Mouse (Mus musculus) monocyte, adult 2 months (primary cell): ENCODE data around the gene Scaf1.

Experiments
- DNase-seq, 2 experiments: peaks; one replicate each; pipeline ENCODE4 v3.0.0; 2022; ENCODE audit warnings: low spot score in 2 of 2, low read depth in 1 of 2

Scaf1 gene

DNA sequence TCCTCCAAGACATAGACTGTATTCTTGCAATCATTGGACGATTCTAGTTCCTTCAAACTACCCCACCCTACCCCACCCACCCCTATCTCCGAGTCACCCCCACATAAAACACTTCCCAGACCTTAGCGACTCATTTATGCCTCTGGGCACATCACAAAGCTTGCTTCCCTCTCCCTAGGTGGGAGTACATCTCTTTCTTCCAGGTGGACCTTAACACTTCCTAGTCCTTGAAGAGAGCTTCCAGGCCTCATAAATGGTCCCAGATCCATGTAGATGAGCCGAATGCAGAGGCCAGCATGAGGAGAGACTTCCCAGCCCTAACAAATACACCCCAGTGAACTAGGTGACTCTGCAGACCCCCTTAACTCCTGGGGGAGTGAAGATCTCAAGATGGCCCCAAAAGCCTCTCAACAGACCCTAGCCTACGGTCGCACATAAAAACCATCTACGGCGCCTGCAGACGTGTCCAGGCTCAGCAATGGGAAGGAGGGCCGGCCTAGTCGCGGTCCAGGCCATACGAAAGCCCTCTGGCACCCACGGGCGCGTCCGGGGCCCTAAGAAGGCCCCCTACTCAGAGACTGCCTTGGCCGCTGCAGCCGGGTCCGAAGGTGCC, 713 bp downstream of the Scaf1 start:
- DNase-seq, result no peak

GRCm38 (mm10) chr7:45014096-45014451, 2.1 kb downstream of the Scaf1 start:
- DNase-seq, result no peak

DNA sequence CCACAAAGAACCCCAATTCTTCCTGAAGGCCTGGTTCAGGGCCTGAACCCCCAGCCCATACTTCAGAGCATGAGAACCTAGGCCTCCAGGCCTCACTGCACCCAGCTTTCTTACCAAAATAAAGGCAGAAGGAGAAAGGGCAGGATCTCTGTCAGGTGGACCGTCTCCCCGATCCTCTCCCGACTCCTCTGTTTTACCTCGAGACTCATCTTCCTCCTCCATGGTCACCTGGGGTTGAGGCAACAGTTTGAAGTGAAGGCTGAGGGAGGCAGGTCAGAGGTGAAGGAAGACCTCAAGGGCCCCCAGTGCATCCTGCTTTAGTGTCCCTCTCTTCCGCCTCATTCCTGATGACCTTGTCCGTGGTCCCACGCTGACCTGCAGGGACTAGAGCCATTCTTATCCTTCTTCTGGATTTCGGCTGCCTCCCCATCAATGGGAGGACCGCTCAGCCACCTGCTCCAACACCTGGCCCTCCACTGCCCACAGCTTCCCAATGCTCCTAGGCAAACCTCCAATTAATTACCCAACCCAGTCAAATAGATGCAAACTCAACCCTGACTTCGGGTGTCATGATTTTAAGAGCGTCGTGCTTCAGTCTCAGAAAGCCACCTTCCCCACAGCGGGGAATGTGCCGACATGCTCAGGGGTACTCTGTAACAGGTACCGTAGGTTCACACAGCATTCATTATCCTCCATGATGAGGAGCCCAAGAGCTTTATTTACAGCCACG, 2.6 kb downstream of the Scaf1 start:
- DNase-seq, result no peak

DNA sequence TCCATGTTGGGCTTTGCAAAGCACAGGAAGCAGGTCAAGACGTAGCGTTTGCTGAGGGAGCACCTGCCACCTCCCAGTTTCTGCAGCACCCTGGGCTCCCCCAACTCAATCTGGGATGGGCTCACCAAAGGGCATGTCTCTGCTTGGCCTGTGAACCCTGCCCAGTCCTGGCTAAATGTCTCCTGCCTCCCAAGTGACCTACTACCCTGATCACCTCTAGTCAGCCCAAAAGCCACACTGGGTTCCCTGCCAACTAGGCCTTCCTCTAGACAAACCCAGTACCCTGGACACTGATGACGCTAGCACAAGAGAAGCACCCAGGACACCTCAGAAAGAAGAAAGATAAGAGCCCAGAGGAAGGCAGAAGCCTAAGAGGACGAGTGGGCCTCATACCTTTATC, 3.3 kb downstream of the Scaf1 start:
- no peak for DNase-seq

DNA sequence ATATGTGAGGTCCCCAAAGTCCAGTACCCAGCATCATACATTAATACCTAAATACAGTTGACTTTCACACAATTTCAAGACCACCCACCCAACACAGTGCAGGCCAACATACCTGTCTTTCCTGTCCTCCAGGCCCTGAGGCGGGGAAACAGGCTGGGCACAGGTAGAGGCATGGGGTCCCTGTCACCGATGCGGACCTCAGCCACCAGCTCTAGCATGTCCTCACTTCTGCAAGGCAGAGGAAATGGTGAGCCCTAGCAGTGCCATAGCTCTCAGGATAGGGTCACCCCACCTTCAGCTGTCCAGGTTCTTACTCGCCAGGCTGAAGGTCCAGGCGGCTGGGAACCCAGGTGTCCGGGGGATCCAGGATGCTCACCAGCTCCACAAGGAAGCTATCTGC, 4.2 kb downstream of the Scaf1 start:
- DNase-seq, result no peak

DNA sequence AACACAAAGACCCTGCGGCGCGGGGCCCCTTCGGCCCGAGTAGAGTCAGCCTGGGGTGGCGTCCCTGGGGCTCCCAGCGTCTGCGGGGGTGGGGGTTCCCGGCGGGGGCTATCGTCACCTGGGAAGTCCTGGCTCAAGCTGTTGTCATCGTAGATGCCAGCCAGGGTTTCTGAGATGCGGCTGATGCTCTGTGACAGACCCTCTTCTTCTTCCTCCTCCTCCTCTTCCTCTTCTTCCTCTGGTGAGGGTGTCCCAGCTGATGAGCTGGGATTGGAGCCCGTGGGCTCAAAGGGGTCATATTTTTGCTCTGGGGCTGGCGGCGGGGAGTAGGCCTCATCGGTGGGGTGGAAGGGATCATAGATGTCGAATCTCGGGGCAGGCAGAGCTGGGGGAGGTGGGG, 7.8 kb downstream of the Scaf1 start:
- no peak for DNase-seq

DNA sequence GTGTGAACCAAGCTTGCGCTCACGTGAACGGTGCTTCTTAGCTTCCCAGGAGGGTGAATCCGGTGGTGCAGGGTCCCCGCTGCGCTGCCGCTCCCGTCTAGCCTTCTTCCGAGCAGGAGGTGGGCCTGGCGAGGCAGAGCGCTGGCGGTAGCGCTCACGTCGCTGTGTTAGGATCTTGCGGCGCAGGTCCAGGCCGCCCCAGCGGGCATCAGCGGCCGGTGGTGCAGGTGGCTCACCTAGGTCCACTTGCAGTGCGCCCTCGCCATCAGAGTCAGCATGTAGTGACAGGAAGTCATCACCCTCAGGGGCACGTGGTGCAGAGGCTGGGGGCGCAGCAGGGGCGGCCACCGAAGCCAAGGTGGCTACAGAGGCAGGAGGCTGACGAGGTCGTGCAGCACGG, 8.3 kb downstream of the Scaf1 start:
- no peak for DNase-seq

- DNase-seq, result no peak
These were observed 9.0 kb downstream of the Scaf1 start for GRCm38 (mm10) chr7:45007141-45007540.

- no peak for DNase-seq
These were observed 9.7 kb downstream of the Scaf1 start for GRCm38 (mm10) chr7:45006503-45006902.

GRCm38 (mm10) chr7:45005321-45005992, 10.7 kb downstream of the Scaf1 start:
- no peak for DNase-seq

DNA sequence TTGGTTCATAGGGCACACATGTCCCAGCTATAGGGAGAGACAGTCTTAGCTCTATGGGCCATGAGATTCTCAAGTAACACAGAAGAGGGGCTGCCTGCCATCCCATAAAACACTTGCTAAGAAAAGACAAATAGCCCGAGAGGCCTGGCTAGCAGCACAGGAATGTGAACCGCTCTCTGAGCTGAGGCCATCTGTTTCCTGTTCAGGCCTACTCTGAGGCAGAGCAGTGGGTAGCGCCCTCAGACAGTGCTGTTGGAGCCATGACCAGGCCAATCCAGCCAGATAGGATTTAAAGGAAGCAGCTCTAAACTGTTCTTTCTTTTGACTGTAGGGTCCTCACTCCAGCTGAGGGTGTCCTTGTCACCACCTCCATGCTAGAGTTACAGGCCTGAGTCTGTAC, 11.6 kb downstream of the Scaf1 start:
- no peak for DNase-seq

- DNase-seq, result no peak
These were observed 13.7 kb downstream of the Scaf1 start for GRCm38 (mm10) chr7:45002440-45002839.

GRCm38 (mm10) chr7:45000539-45001114, 15.5 kb downstream of the Scaf1 start:
- DNase-seq, result no peak

DNA sequence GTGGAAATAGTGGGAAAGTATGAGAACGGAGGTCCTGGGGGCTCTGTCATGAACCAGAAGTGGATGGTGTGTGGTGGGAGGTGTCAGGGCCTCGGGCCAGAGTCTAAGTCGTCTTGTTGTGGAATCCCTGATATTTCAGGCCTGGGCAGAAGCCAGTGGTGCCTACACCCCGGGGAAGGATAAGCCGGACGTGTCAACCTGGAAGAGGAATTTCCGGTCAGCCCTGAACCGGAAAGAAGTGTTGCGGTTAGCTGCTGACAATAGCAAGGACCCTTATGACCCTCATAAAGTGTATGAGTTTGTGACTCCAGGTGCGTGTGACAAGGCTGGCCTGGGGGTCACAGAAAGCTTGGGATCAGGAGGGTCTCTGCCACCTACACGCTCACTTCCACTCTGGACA, 16.4 kb downstream of the Scaf1 start:
- no peak for DNase-seq

GRCm38 (mm10) chr7:44998501-44998955, 17.6 kb downstream of the Scaf1 start, which contains the start of gene Bcl2l12:
Bcl2l12 (minus strand) TSS chr7:44998712.
- no peak for DNase-seq

GRCm38 (mm10) chr7:44997940-44998428, 18.2 kb downstream of the Scaf1 start:
- no peak for DNase-seq

GRCm38 (mm10) chr7:44997231-44997939, 18.8 kb downstream of the Scaf1 start, which contains the start of gene Irf3:
Irf3 (plus strand) TSS chr7:44997648.
- DNase-seq, result peak; percentile 90 to 98

GRCm38 (mm10) chr7:44996672-44997071, 19.5 kb downstream of the Scaf1 start:
- DNase-seq, result no peak

- DNase-seq, result no peak
These were observed 29.1 kb downstream of the Scaf1 start for GRCm38 (mm10) chr7:44986879-44987718.

GRCm38 (mm10) chr7:44986192-44986878, 29.8 kb downstream of the Scaf1 start, which contains the start of gene Prmt1:
Prmt1 (minus strand) TSS chr7:44986568.
- DNase-seq, result peak; percentile 99
